Mouse (Mus musculus) cerebellum, adult 8-10 months (tissue): ENCODE measurements at regions not wholly inside any gene's neighbourhood (a gene's known extent, or its start where the extent isn't known, plus 50 kb on each side); places are given as distances from the start of the nearest gene placed in this dataset.

Experiments
- DNase-seq: peaks from one replicate; pipeline ENCODE4 v3.0.0; 2022

DNA sequence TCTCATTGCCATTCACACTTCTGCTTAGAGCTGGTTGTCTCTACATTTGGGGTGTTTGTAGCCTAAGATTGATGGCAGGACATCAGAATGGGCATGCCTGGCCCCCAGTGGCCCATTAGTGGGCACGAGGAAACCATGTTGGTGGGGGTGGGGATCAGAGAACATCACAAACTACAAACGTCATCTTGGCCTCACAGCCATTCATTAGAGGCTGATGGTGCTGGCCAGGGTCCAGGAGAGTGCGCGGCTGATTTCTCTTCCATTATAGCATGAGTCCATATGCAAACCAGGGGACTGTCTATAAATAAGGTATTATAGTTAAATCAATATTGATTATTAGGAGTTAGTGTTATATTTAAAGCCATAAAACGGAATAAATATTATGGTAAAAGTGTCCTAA, 67.9 kb downstream of the 3100002H09Rik start:
- no peak for DNase-seq

- no peak for DNase-seq
These were observed 72.1 kb downstream of the 3100002H09Rik start for GRCm38 (mm10) chr4:124538471-124538870.

GRCm38 (mm10) chr4:124537681-124538080, 72.9 kb downstream of the 3100002H09Rik start:
- no peak for DNase-seq

GRCm38 (mm10) chr4:124533614-124534013, 77.0 kb downstream of the 3100002H09Rik start:
- DNase-seq = no peak

DNA sequence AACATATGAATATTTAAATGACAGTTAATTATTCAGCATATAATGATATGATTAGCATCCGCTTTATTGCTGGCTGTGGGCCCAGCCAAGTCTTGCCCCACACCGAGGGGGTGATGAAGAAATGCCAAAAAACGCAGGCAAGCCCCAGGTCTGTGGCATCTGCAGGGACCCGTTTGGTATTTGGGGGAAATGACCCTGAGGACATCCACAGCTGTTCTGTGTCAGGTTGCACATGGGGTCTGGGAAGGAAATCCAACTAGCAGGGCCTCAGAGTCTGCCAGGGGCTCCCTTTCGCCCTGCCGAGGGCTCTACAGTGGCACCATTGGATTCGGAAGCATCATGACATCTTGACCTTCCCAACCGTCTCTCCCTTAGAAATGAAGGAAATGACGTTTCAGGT, 80.0 kb downstream of the 3100002H09Rik start:
- no peak for DNase-seq

- DNase-seq = no peak
These were observed 83.8 kb downstream of the 3100002H09Rik start for GRCm38 (mm10) chr4:124526822-124527221.

DNA sequence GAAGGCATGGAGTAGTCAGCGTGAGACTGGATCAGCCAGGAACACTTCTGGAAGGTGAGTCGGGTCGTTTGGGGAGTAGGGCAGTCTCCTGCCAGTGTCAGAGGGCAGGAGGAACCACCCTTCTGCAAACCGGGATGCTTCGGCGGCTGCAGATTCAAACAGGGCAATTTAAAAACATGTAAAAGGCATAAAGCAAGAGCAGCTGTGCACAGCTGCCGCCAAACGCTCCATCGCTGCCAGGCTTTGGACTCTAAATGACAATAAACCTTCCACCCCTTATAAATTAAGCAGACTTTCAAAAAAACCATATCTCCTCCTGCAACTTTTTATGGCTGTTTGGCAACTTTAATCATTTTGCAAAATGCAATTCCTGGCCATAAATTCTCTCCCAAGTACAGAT, 84.2 kb downstream of the 3100002H09Rik start:
- DNase-seq = no peak

DNA sequence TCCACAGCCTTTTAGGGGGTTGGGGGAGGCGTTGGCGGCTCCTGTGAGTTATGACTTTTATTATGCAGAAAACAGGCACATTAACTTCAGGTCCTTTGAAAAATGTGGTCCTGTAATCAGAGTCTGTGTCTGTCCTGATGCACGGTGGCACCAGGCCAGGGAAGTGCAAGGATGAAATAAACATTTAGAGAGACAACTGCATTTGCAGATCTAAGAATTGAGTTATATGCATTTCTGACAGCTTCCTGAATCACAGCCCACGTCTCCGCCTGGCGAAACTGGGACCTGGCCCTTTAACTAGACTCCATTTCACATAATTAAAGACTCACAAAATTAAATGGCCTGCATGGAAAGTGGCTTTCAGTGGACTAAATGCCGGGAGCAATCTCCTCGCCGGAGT, 90.3 kb downstream of the 3100002H09Rik start:
- DNase-seq = no peak

DNA sequence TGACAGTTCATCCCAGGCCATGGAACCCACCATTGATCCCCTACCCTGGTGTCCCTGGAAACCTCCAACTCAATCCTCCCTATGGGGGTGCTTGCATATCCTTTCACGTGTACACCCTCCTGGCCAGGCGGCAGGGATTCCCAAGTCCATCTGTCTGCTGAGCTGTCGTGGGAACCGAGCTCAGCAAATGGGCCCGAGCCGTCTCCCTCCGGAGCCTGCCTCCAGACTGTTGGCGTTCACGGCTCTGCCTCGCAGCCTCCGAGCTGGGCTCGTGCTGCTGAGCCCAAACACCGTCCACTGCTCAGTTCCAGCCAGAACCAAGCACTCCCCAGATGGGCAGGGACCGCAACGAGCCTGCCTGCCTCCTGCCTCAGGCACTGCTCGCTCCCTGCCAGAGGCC, 98.8 kb downstream of the 3100002H09Rik start:
- no peak for DNase-seq

DNA sequence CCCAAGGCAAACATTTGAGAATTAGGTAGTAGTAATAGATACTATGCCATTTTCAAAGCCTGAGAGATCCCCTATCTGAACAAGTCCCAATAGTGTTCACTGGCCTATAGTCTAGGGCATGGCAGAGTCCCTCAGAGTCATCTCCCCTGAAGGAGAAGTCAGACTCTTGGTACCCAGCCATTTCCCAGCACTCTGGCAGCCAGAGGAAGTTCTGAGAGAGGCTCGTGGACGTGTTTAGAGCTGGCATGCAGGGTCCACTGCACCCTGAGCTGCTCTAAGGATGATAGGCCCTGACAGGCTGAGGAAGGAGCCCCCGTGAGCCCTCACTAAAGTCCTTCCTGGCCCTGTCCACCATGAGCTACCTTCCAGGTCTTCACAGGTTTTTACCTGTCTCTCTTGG, 99.8 kb downstream of the 3100002H09Rik start:
- no peak for DNase-seq

- peak; percentile 22 for DNase-seq
These were observed 100.9 kb downstream of the 3100002H09Rik start for GRCm38 (mm10) chr4:124509695-124510094.

- no peak for DNase-seq
These were observed 104.4 kb downstream of the 3100002H09Rik start for GRCm38 (mm10) chr4:124506083-124506647.

- no peak for DNase-seq
These were observed 108.8 kb downstream of the 3100002H09Rik start for GRCm38 (mm10) chr4:124501785-124502184.

GRCm38 (mm10) chr4:124498043-124498442, 112.6 kb downstream of the 3100002H09Rik start:
- DNase-seq = no peak

- DNase-seq = no peak
These were observed 124.5 kb downstream of the 3100002H09Rik start for GRCm38 (mm10) chr4:124485941-124486581.

GRCm38 (mm10) chr4:124484613-124485586, 125.7 kb downstream of the 3100002H09Rik start:
- DNase-seq = no peak

DNA sequence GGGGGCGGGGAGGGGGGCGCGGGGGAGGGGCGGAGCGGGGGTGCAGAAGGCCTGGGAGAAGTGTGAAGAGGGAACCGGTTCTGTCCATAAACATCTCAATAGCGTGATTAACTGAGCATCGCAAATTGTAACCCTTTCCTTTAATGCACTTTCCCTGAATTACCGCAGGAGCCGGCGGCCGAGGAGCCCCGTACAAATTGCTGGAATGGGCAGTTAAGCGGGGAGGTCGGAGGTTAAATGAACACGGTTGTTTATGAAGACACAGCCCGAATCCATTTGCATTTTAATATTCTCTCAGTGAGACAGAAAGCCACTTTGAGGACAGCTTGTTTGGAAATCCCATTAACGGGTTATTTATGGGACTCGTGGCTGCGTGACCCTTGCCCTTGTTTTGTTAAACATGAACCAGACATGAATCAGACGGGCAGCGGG, 132.7 kb downstream of the 3100002H09Rik start:
- DNase-seq = no peak

- DNase-seq = no peak
These were observed 133.2 kb downstream of the 3100002H09Rik start for GRCm38 (mm10) chr4:124477359-124477868.

- no peak for DNase-seq
These were observed 145.3 kb downstream of the 3100002H09Rik start for GRCm38 (mm10) chr4:124465229-124465820.

GRCm38 (mm10) chr4:124455511-124456338, 154.9 kb downstream of the 3100002H09Rik start:
- no peak for DNase-seq

- DNase-seq = no peak
These were observed 159.5 kb downstream of the 3100002H09Rik start for GRCm38 (mm10) chr4:124451131-124451530.

DNA sequence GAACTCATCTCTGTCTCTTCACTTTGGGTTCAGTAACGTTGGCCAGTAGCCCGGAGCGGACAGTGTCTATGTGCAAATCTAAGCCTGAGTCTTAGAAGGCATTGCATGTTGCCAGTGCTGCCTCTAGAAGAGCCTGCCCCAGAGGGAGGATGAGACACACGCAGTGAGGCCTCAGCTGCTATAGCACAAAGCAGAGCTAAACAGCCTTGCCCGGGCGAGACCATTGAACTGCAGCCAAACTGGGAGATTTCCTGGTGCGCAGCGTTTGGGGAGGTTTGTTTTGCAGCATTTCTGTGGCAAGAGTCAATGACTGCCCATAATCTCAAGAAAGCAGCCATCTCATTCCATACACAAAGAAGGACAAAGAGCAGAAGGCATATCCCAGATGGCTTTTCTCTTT, 164.0 kb downstream of the 3100002H09Rik start:
- no peak for DNase-seq
